Mouse (Mus musculus): ENCODE measurements around the gene Emb.

The Emb gene

GRCm38 (mm10) chr13:117208236-117208635 is at the start of gene Emb:
Gene Emb, plus strand, starts transcription at chr13:117208536.
- in situ Hi-C loops (cut with MboI; ENCODE audit: unreplicated experiment in 2 of 2): loop anchor here in 1 of 2 experiments (5.0 to 25.0 kb wide), 3 partner anchors 79 to 1167 kb away; no protein-coding TSS in a partner anchor

DNA sequence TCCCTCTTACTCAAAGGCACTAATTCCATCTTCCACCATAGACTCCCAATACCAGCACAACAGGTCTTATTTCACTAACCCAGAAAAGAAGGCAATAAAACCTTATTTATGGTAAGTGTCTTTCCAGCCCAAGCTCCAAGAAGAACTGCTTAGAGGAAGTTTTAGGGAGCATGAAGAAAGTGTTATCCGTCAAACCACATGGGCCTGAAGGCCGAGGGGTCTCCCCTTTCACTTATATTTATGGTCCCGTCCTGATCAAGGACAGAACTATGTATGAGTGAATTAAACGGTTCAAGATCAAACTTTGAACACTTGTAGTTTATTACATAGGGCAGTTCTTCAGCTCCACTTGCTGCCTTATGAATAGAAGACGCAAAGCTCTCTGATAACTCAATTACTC is 44.4 kb upstream of the Emb start:
- in situ Hi-C loops (cut with MboI; ENCODE audit: unreplicated experiment in 2 of 2): no loop called here

DNA sequence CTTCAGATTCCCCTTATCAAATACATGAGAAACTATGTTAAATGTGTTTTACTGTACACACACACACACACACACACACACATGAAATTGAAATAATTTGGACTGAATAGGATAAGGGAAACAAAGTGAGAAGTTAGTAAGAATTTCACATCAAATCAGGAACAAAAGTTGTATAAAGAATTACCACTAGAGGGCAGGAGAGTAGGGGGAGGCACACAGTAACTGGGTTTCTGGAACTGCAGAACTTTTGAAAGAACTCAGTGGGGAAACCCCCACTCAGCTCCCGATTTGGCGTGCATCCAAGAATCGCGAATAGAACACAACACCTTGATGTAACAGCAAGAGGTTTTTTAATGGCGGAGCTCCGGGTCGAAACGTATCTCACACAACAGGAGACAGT is 43.3 kb upstream of the Emb start:
- in situ Hi-C loops (cut with MboI; ENCODE audit: unreplicated experiment in 2 of 2): no loop called here

DNA sequence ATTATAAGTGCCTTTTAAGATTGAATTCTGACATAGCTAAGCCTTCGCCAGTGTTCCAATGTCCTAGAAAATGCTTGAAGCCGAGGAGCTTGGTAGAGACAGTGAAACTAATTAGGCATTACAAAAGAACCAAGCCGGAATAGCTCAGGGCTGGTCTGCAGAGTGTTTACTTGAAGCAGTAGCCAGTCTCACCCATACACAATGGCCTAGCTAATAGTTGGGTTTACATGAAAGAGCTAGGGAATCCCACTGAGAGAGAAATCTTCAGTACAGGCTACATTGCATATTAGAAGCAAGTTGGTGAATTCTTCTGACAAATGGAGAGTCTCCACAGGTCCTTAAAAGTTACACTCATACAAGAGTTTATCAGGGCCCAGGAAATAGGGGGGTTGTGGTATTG is 27.4 kb upstream of the Emb start:
- in situ Hi-C loops (cut with MboI; ENCODE audit: unreplicated experiment in 2 of 2): loop anchor here in 1 of 2 experiments (25.0 kb wide), 2 partner anchors 244 to 1056 kb away; no protein-coding TSS in a partner anchor

DNA sequence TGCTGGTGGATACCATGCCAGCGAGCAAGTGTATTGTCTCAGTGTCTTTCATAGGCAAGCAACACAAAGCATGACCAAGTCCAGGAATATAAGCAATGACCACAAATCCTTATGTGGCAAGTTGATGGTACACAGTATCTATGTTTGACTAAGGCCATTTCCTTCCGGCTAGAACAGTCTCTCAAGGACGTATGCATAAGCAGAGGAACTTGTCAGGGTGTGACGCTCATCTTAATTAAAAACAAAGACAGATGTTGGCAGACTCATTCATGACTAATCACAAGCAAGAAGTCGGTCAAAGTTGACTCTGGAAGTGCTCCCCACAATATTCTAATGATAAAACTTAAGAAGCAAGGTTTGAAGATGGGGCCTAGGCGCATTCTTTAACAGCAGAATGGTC is 25.0 kb upstream of the Emb start:
- in situ Hi-C loops (cut with MboI; ENCODE audit: unreplicated experiment in 2 of 2): loop anchor here in 1 of 2 experiments (25.0 kb wide), 2 partner anchors 246 to 1054 kb away; no protein-coding TSS in a partner anchor

- in situ Hi-C loops (cut with MboI; ENCODE audit: unreplicated experiment in 2 of 2): loop anchor here in 1 of 2 experiments (25.0 kb wide), 2 partner anchors 248 to 1052 kb away; no protein-coding TSS in a partner anchor
Measured at GRCm38 (mm10) chr13:117185329-117185728, 23.0 kb upstream of the Emb start.

DNA sequence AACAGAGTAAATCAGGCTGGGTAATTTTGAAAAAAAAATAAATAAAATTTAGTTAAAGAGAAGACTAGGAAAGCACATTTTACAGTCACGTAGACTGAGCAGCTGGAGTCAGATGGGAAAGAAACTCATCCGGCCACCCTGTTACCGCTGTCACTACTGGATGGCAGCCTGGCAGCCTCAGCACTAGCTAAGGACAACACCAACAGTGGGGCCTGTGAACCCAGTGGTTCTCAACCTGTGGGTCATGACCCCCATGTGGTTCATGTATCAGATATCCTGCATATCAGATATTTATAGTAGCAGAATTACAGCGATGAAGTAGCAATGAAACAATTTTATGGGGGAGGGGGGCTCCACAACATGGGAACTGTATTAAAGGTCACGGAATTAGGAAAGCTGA is 16.2 kb upstream of the Emb start:
- in situ Hi-C loops (cut with MboI; ENCODE audit: unreplicated experiment in 2 of 2): loop anchor here (10.0 to 25.0 kb wide), 4 partner anchors 255 to 1163 kb away; no protein-coding TSS in a partner anchor

GRCm38 (mm10) chr13:117193422-117193983 is 14.8 kb upstream of the Emb start:
- in situ Hi-C loops (cut with MboI; ENCODE audit: unreplicated experiment in 2 of 2): loop anchor here (10.0 to 25.0 kb wide), 4 partner anchors 256 to 1161 kb away; no protein-coding TSS in a partner anchor

DNA sequence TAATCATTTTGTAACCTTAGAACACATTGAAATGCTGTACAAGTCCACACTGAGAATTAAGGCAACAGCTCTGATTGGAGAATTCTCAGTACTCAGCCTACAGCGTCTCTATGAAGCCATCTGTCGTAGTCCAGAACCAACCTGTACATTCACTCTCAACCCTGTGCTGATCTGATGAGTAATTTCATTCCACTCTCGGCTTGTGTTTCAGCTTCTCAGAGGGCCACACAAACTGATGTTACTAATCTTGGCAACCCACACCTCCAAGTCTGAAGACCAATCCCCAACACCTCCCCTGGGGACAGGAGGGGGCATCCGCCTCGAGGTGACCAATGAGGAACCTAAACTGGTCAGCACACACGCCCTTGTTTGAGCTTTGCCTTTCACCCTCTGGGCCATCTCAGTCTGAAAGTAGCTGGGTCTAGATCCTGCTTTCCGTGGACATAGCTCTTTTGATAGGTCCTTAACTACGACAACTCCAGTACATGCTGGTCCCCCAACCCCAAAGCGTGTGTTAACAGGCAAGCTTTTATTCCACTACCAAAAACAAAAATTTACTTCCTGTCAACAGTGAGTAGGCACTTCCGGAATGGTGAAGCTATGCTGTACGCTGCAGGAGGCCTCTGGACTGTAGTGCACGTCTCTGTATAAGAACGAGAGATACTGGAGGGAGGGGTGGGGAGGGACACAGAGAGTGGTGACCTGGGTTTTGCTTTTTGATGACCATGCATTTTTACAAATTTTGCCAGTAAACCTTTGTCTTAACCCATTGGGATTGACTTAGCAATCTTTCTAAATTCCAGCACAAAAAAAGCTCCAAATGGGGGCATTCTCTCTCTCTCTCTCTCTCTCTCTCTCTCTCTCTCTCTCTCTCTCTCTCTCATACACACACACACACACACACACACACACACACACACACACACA is 12.5 kb upstream of the Emb start:
- in situ Hi-C loops (cut with MboI; ENCODE audit: unreplicated experiment in 2 of 2): loop anchor here (10.0 to 25.0 kb wide), 4 partner anchors 259 to 1159 kb away; no protein-coding TSS in a partner anchor

DNA sequence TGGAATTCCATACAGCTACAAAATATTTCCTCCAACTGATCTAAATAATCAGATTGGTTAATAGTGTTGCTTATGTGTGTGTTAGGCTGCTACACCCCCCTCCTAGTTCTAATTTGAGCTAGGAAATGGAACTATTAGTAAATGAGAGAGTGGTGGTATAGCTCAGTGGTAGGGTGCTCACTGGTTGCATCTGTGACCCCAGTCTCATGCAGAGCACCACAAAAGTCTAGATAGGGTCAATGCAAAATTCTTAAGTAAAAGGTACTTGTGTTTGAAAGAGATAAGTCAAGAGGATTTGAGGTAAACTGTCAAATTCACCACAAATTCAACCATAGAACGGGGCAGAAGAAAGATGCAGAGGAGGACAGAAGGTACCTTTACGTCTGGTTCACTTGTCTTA is 10.7 kb upstream of the Emb start:
- in situ Hi-C loops (cut with MboI; ENCODE audit: unreplicated experiment in 2 of 2): loop anchor here (10.0 to 25.0 kb wide), 4 partner anchors 260 to 1157 kb away; no protein-coding TSS in a partner anchor

DNA sequence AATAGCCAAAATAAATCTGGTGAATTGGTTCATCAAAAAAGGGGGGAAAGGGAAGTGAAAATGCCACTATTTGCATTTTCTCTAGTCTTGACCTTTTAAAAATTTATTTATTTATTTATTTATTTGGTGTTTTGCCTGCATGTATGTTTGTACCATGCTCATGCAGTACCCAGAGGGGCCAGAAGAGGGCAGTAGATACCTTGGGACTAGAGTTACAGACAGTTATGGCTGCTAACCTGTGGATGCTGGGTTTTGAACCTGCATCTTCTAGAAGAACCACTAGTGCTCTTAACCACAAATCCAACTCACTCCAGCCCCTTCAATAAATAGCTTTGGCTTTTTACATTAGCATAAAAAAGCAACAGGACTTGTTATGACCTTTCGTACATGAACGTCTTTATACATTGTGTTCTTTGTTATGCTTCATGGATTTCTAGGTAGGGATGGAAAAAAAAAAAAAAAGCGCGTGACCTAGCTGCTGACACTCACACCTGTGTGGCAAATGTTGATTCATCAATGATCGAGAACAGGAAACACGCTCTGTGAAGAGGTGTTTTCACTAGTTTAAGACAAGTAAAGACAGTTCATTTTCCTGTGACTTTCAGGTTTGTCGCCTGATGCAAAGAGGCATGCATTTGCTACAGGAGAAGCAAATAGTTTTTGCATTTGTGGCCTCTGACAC is 9.8 kb upstream of the Emb start:
- in situ Hi-C loops (cut with MboI; ENCODE audit: unreplicated experiment in 2 of 2): loop anchor here (10.0 to 25.0 kb wide), 4 partner anchors 261 to 1156 kb away; no protein-coding TSS in a partner anchor

DNA sequence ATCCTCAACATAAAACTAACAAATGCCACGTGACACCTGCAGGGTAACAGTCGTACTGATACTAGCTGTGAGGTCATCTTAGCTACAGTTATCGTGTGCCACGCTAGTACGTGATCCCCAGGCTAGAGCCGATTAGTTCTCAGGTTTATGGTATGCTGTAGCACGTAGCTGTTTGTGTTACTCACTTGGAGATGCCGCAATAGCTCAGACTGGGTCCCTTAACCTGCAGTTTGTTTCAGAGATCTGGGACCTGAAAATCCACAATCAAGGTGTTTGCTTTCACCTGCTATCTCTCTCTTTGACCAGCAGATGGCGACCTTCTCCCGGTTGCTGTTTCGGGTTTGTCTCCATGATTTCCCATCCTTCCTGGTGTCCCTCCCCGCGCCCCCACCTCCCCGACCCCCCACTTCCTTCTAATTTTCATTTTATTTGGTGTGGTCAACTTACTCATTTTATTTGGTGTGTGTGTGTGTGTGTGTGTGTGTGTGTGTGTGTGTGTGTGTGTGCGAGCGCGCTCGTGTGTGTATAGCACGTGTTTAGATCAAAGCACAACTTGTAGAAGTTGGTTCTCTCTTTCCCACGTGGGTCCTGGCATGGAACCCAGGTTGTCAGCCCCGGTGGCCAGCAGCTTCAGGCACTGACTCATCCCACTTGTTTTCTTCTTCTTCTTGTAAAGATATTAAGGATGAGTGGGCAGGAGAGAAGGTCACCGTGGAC is 5.4 kb upstream of the Emb start:
- in situ Hi-C loops (cut with MboI; ENCODE audit: unreplicated experiment in 2 of 2): loop anchor here (5.0 to 25.0 kb wide), 3 partner anchors 84 to 1172 kb away; no protein-coding TSS in a partner anchor

DNA sequence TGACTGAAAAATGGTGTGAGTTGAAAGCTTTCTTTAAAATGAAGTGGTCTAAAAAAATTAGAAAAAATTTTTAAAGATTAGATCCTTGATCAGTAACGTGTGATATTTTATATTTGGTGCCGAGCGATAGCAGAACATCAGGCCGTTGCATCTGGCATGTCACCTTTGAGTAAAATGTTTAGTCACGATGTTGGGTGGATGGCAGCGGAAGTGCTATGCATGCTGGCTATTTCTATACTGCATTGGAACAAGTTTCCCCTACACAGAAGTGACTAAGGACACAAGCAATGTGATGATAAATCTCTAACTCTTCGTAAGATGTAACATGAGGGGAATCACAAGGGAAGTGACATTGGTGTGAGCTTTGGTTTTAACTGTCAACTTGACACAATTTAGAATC is 3.7 kb upstream of the Emb start:
- in situ Hi-C loops (cut with MboI; ENCODE audit: unreplicated experiment in 2 of 2): loop anchor here (5.0 to 25.0 kb wide), 3 partner anchors 83 to 1170 kb away; no protein-coding TSS in a partner anchor

- in situ Hi-C loops (cut with MboI; ENCODE audit: unreplicated experiment in 2 of 2): loop anchor here in 1 of 2 experiments (5.0 to 25.0 kb wide), 3 partner anchors 81 to 1169 kb away; no protein-coding TSS in a partner anchor
Measured at GRCm38 (mm10) chr13:117206066-117206465, 2.3 kb upstream of the Emb start.

- in situ Hi-C loops (cut with MboI; ENCODE audit: unreplicated experiment in 2 of 2): loop anchor here in 1 of 2 experiments (25.0 kb wide), 1 partner anchor 1026 kb away; no protein-coding TSS in a partner anchor
Measured at GRCm38 (mm10) chr13:117211386-117211875, 3.1 kb downstream of the Emb start.

GRCm38 (mm10) chr13:117215481-117215880 is 7.1 kb downstream of the Emb start:
- in situ Hi-C loops (cut with MboI; ENCODE audit: unreplicated experiment in 2 of 2): loop anchor here in 1 of 2 experiments (25.0 kb wide), 1 partner anchor 1022 kb away; no protein-coding TSS in a partner anchor

DNA sequence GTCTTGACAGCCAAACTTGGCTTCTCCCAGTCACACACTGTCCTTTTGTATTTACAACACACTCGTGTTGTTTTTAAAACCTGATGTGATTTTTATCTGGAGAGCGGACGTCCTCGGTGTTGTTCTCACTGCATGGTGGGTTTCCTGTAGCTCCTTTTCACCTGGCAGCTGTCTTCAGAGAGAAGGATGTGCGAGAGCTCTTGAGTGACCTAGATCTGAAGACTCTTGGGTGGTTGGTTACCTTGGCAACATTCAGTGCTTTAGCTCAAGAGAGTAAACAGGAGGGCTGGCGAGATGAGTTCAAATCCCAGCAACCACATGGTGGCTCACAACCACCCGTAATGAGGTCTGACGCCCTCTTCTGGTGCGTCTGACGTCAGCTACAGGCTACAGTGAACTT is 7.8 kb downstream of the Emb start:
- in situ Hi-C loops (cut with MboI; ENCODE audit: unreplicated experiment in 2 of 2): loop anchor here in 1 of 2 experiments (25.0 kb wide), 1 partner anchor 1021 kb away; no protein-coding TSS in a partner anchor

- in situ Hi-C loops (cut with MboI; ENCODE audit: unreplicated experiment in 2 of 2): loop anchor here in 1 of 2 experiments (25.0 kb wide), 1 partner anchor 1020 kb away; no protein-coding TSS in a partner anchor
Measured at GRCm38 (mm10) chr13:117216752-117217363, 8.5 kb downstream of the Emb start.

GRCm38 (mm10) chr13:117217621-117218020 is 9.3 kb downstream of the Emb start:
- in situ Hi-C loops (cut with MboI; ENCODE audit: unreplicated experiment in 2 of 2): loop anchor here in 1 of 2 experiments (25.0 kb wide), 1 partner anchor 1020 kb away; no protein-coding TSS in a partner anchor
